Mouse (Mus musculus) MEL (cell line): ENCODE measurements around the gene Fgfr2. TPM values are rescaled to one million over a fixed set of nuclear protein-coding genes. Genes with fewer than 3 reads are reported as not detected.

ENCODE experiments used
- DNase-seq: peaks from one replicate; pipeline ENCODE4 v3.0.0; 2011; ENCODE audit warnings: low read depth, low spot score
- H3K27ac ChIP-seq: 2 replicates; pipeline ENCODE4 v1.5.1; 2012; ENCODE audit warnings: low read depth, mild to moderate bottlenecking, control low read depth, low read length, moderate library complexity; ENCODE audit not compliant: control insufficient read depth
- H3K27me3 ChIP-seq, 2 experiments: fragments of 150-350 bp in 1 of 2; sonication (generic) in 1 of 2; 2 replicates each; pipeline ENCODE4 v1.6.1; 2012; ENCODE audit warnings: low read length in 2 of 2, mild to moderate bottlenecking in 2 of 2, improper control_type of control experiment in 1 of 2, moderate library complexity in 1 of 2; ENCODE audit not compliant: insufficient read depth in 2 of 2, control insufficient read depth in 1 of 2
- H3K36me3 ChIP-seq, 2 experiments: 2 replicates each; pipeline ENCODE4 v1.6.1; 2012 to 2014; ENCODE audit warnings: low read length in 2 of 2, improper control_type of control experiment in 1 of 2, inconsistent platforms in 1 of 2, mild to moderate bottlenecking in 1 of 2; ENCODE audit not compliant: insufficient read depth in 2 of 2, control insufficient read depth in 1 of 2
- H3K4me1 ChIP-seq, 2 experiments: fragments of 150-350 bp in 1 of 2; sonication (generic) in 1 of 2; 2 replicates each; pipeline ENCODE4 v1.6.1; 2012; ENCODE audit warnings: low read length in 2 of 2, improper control_type of control experiment in 1 of 2, mild to moderate bottlenecking in 1 of 2; ENCODE audit not compliant: insufficient read depth in 2 of 2, control insufficient read depth in 1 of 2
- H3K4me3 ChIP-seq, 2 experiments: fragments of 150-350 bp in 1 of 2; sonication (generic) in 1 of 2; 2 replicates each; pipeline ENCODE4 v1.5.1; 2012; ENCODE audit warnings: low read depth in 2 of 2, low read length in 2 of 2, mild to moderate bottlenecking in 2 of 2, moderate library complexity in 2 of 2, control low read depth in 1 of 2, improper control_type of control experiment in 1 of 2; ENCODE audit not compliant: control insufficient read depth in 1 of 2, insufficient read depth in 1 of 2
- H3K79me2 ChIP-seq: 2 replicates; pipeline ENCODE4 v1.6.1; 2012; ENCODE audit warnings: mild to moderate bottlenecking, low read length, moderate library complexity; ENCODE audit not compliant: control insufficient read depth, poor library complexity, insufficient read depth
- H3K9ac ChIP-seq: 2 replicates; pipeline ENCODE4 v1.6.1; 2012; ENCODE audit warnings: low read depth, mild to moderate bottlenecking, control low read depth, low read length, moderate library complexity; ENCODE audit not compliant: control insufficient read depth, poor library complexity, severe bottlenecking
- H3K9me3 ChIP-seq: fragments of 150-350 bp; sonication (generic); replicated peaks from 2 replicates; pipeline ENCODE4 v1.6.1; 2012; ENCODE audit warnings: mild to moderate bottlenecking, low read length, improper control_type of control experiment, moderate library complexity; ENCODE audit not compliant: insufficient read depth
- CHD2 ChIP-seq: IDR thresholded peaks from 2 replicates; pipeline ENCODE4 v1.6.1; 2011; ENCODE audit warnings: low read length, improper control_type of control experiment
- ELF1 ChIP-seq: IDR thresholded peaks from 2 replicates; pipeline ENCODE4 v1.6.1; 2014; ENCODE audit warnings: low read depth, mild to moderate bottlenecking, inconsistent platforms, low read length, improper control_type of control experiment, moderate library complexity
- EP300 ChIP-seq, 2 experiments: IDR thresholded peaks; 2 replicates each; pipeline ENCODE4 v1.6.1; 2011; ENCODE audit warnings: improper control_type of control experiment in 2 of 2, low read length in 2 of 2, low read depth in 1 of 2, mild to moderate bottlenecking in 1 of 2
- ETS1 ChIP-seq: IDR thresholded peaks from 2 replicates; pipeline ENCODE4 v1.6.1; 2012; ENCODE audit warnings: low read depth, mild to moderate bottlenecking, inconsistent platforms, low read length, improper control_type of control experiment, moderate library complexity
- GABPA ChIP-seq: IDR thresholded peaks from 2 replicates; pipeline ENCODE4 v1.6.1; 2012; ENCODE audit warnings: low read depth, mild to moderate bottlenecking, inconsistent platforms, low read length, improper control_type of control experiment, moderate library complexity
- GATA1 ChIP-seq: IDR thresholded peaks from 2 replicates; pipeline ENCODE4 v1.6.1; 2011; ENCODE audit warnings: low read depth, low read length, improper control_type of control experiment
- KAT2A ChIP-seq: conservative IDR thresholded peaks from 2 replicates; pipeline ENCODE4 v1.6.1; 2012; ENCODE audit warnings: low read depth, low read length, improper control_type of control experiment, inconsistent platforms
- MEF2A ChIP-seq: IDR thresholded peaks from 2 replicates; pipeline ENCODE4 v1.6.1; 2014; ENCODE audit warnings: low read depth, mild to moderate bottlenecking, inconsistent platforms, low read length, improper control_type of control experiment; ENCODE audit not compliant: poor library complexity, insufficient replicate concordance, severe bottlenecking; ENCODE audit errors: extremely low read depth
- MYB ChIP-seq: IDR thresholded peaks from 2 replicates; pipeline ENCODE4 v1.6.1; 2011; ENCODE audit warnings: mild to moderate bottlenecking, low read depth, low read length, improper control_type of control experiment
- NELFE ChIP-seq: IDR thresholded peaks from 2 replicates; pipeline ENCODE4 v1.6.1; 2011; ENCODE audit warnings: low read depth, low read length, improper control_type of control experiment
- POLR2A ChIP-seq, 2 experiments: IDR thresholded peaks; 2 replicates each; pipeline ENCODE4 v1.6.1; 2011 to 2012; ENCODE audit warnings: low read length in 2 of 2, mild to moderate bottlenecking in 2 of 2, control low read depth in 1 of 2, improper control_type of control experiment in 1 of 2, low read depth in 1 of 2, moderate library complexity in 1 of 2; ENCODE audit not compliant: control insufficient read depth in 1 of 2, insufficient read depth in 1 of 2, poor library complexity in 1 of 2
- POLR2AphosphoS5 ChIP-seq: IDR thresholded peaks from 2 replicates; pipeline ENCODE4 v1.6.1; 2012; ENCODE audit warnings: low read depth, borderline replicate concordance, mild to moderate bottlenecking, inconsistent platforms, low read length, moderate library complexity, mixed read lengths
- RAD21 ChIP-seq: IDR thresholded peaks from 2 replicates; pipeline ENCODE4 v1.6.1; 2011; ENCODE audit warnings: mild to moderate bottlenecking, low read depth, low read length, improper control_type of control experiment
- SIN3A ChIP-seq: IDR thresholded peaks from 2 replicates; pipeline ENCODE4 v1.6.1; 2012; ENCODE audit warnings: low read length, improper control_type of control experiment, inconsistent platforms
- TBP ChIP-seq: IDR thresholded peaks from 2 replicates; pipeline ENCODE4 v1.8.0; 2011; ENCODE audit warnings: low read depth, low read length, improper control_type of control experiment
- UBTF ChIP-seq: IDR thresholded peaks from 2 replicates; pipeline ENCODE4 v1.6.1; 2012; ENCODE audit warnings: low read depth, mild to moderate bottlenecking, inconsistent platforms, low read length, improper control_type of control experiment, moderate library complexity, borderline replicate concordance; ENCODE audit not compliant: insufficient read depth
- USF2 ChIP-seq, 2 experiments: IDR thresholded peaks; 2 replicates each; pipeline ENCODE4 v1.6.1; 2011 to 2012; ENCODE audit warnings: improper control_type of control experiment in 2 of 2, low read length in 2 of 2, borderline replicate concordance in 1 of 2, inconsistent platforms in 1 of 2, low read depth in 1 of 2, mild to moderate bottlenecking in 1 of 2; ENCODE audit not compliant: insufficient read depth in 1 of 2
- ZC3H11A ChIP-seq: IDR thresholded peaks from 2 replicates; pipeline ENCODE4 v1.6.1; 2012; ENCODE audit warnings: low read depth, mild to moderate bottlenecking, inconsistent platforms, low read length, improper control_type of control experiment
- ZMIZ1 ChIP-seq: IDR thresholded peaks from 2 replicates; pipeline ENCODE4 v1.6.1; 2012; ENCODE audit warnings: low read depth, mild to moderate bottlenecking, inconsistent platforms, low read length, improper control_type of control experiment, moderate library complexity
- ZNF384 ChIP-seq: IDR thresholded peaks from 2 replicates; pipeline ENCODE4 v1.6.1; 2012; ENCODE audit warnings: low read depth, mild to moderate bottlenecking, inconsistent platforms, low read length, improper control_type of control experiment
- polyA plus RNA-seq, 2 experiments: library from polyadenylated mRNA; stranded (reverse) in 1 of 2; unstranded in 1 of 2; fragments of >175 nt in 1 of 2; fragments of >200 nt in 1 of 2; gene quantifications; 2 replicates each; pipeline versions ENCODE4 v1.2.1 to v1.2.4; 2012; ENCODE audit warnings: low replicate concordance in 2 of 2, low read depth in 1 of 2; ENCODE audit not compliant: insufficient read length in 2 of 2, insufficient read depth in 1 of 2, missing spikeins in 1 of 2
- total RNA-seq: library from RNA; depleted of rRNA; stranded (reverse); fragments of 300-350 nt; gene quantifications from 2 replicates; pipeline ENCODE4 v1.2.3, GENCODE M21; 2012

Fgfr2 gene
- total and polyA plus RNA-seq, 3 experiments, result not detected

DNA sequence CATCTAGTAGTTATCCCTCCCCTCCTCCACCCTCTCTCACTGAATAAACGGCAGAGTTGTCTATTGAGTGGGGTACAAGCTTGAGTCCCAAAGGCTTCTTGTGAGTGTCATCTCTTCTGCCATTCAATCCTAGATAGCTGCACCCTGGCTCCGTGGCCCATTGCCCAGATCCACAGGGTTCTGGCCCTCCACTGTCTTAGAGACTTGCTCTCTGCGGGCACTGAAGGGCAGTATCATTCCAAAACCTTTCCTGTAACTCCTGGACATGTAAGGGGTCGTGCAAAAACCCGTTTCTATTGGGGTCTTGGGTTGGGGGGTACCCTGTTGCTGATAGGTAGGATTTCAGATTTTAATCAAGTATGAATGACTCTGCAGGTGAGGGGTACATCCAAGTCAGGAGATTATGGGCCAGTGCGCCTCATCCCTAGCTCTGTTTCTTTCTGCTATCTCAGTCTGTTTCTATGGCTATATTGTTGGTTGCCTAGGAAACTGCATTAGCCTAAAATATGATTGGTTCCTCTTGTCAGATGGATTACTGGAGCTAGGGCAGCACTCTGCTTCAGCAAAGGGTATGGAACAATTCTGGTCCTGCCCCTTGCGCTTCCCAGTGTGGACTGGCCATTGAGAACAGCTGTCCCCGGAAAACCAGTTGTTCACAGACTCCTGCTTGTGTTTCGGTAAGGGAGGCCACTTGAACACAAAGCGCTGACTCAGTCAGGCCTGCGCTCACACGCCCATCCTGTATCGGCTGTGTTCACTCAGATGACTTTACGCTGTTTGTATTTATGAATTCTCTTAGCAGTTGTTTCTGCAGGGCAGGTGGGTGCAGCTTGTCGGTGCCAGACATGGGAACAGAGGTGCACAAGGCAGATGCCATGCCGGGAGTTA is 2426.6 kb downstream of the Fgfr2 start:
- H3K4me3 ChIP-seq, result no peak overlapping the region
- TF ChIP-seq ZNF384 (no peak), ZC3H11A (no peak), NELFE (no peak)
- H3K27me3 ChIP-seq, result no peaks in the 10 kb centered on the region
- no peak overlapping the region for H3K27ac ChIP-seq
- H3K9me3 ChIP-seq, result no peaks in the 10 kb centered on the region
- DNase-seq, result no peak
- H3K4me1 ChIP-seq, result no peaks in the 10 kb centered on the region
- no peaks in the 10 kb centered on the region for H3K36me3 ChIP-seq
- H3K79me2 ChIP-seq, result no peaks in the 10 kb centered on the region
- H3K9ac ChIP-seq, result no peak overlapping the region

DNA sequence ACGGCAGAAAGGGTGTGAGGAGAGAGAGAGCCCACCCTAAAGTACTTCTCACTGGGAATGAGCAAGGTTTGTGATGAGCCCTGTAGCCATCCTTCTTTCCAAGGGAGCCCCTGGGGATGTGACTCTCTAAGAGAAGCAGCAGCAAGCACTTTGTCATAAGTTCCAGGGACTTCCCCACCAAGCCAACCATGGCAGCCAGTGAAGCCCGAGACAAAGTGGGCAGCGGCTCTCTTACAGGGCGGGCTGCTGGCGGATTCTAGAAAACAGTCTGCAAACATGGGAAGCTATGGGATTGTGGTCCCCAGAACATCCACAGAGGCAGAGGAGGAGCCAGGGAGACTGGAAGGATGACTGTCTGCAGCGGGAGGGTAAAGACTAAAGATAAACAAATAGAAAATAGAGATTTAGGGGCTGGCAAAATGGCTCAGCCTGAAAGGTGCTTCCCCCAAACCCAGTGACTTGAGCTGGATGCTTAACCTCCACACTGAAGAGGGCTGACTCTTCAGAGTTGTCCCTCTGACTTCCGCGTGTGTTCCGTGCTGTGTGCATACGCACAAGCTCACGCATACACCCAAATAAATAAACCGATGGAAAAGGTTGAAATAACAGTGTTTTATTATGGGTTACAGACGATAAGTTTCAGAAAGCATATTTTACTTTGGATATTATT is 2427.3 kb downstream of the Fgfr2 start:
- Histone ChIP-seq H3K9ac (no peak overlapping the region), H3K36me3 (no peaks in the 10 kb centered on the region), H3K4me3 (no peak overlapping the region), H3K4me1 (no peaks in the 10 kb centered on the region), H3K9me3 (no peaks in the 10 kb centered on the region), H3K27ac (no peak overlapping the region), H3K27me3 (no peaks in the 10 kb centered on the region), H3K79me2 (no peaks in the 10 kb centered on the region)
- no peak for DNase-seq
- TF ChIP-seq GATA1 (no peak), UBTF (no peak), SIN3A (no peak), MEF2A (no peak), POLR2AphosphoS5 (no peak), POLR2A (IDR thresholded peaks at IDR 0.05; ENCODE audit: control insufficient read depth in 1 of 2, insufficient read depth in 1 of 2, low read depth in 1 of 2, low read length in 2 of 2, poor library complexity in 1 of 2) (no peak), CHD2 (no peak), USF2 (IDR thresholded peaks at IDR 0.05; ENCODE audit: borderline replicate concordance in 1 of 2, insufficient read depth in 1 of 2, low read depth in 1 of 2, low read length in 2 of 2) (no peak), ELF1 (no peak), ZNF384 (no peak), GABPA (no peak), KAT2A (no peak), ZMIZ1 (no peak), TBP (no peak), ETS1 (no peak), EP300 (IDR thresholded peaks at IDR 0.05; ENCODE audit: low read depth in 1 of 2, low read length in 2 of 2) (no peak), MYB (no peak), RAD21 (no peak)
